Mouse (Mus musculus) c-Kit-negative CD71-positive TER-119-positive erythroid progenitor cells, embryonic 14.5 days (primary cell): ENCODE results near the gene Gatad1.
"Not testable (repeated sequence)": the region's sequence is repeated elsewhere in the genome, so short reads cannot be mapped to it uniquely, and the experiment has no call there.

ENCODE experiments used
- DNase-seq: peaks from one replicate; pipeline ENCODE4 v3.0.0-alpha.2; 2013; ENCODE audit warnings: low read depth, low spot score

Gatad1 gene

GRCm38 (mm10) chr5:3635286-3635685 lies 21.7 kb downstream of the Gatad1 start:
- no peak for DNase-seq

DNA sequence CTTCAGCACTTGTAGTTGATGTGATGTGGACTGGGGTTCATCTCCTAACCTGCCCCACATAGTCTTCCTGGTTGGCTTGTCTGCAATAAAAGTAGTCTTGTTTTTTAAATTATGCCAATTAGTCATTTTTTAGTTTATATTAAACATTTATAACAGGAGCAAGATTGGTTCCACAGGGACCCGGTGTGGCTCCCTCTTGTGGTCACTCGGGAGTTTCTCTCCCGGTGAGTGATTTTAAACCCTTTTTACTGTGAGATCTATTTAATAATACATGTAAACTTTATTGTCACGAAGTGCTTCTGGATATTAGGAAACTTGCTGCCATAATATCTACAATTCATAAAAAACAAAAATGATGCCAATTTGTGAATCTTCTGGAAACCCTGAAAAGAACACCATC lies 23.0 kb downstream of the Gatad1 start:
- DNase-seq = no peak

GRCm38 (mm10) chr5:3633315-3633714 lies 23.7 kb downstream of the Gatad1 start:
- no peak for DNase-seq

DNA sequence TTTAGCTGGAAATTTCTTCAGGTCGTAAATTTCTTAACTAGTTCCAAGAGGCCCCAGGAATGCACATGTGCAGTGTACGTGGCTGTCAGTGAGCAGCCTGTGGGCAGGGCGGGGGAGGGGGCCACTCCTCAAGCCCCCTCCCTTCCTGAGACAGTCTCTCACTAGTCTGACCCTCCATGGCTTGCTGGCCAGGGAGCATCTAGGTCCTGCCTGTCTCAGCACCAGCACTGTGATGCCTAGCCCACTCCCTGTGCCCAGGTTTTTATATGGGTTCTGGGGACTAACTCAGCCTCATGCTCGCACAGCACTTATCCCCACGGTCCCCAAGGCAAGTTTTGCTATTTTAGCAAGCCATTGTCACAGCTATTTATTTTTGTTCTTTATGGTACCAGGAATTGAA lies 24.7 kb downstream of the Gatad1 start:
- no peak for DNase-seq

DNA sequence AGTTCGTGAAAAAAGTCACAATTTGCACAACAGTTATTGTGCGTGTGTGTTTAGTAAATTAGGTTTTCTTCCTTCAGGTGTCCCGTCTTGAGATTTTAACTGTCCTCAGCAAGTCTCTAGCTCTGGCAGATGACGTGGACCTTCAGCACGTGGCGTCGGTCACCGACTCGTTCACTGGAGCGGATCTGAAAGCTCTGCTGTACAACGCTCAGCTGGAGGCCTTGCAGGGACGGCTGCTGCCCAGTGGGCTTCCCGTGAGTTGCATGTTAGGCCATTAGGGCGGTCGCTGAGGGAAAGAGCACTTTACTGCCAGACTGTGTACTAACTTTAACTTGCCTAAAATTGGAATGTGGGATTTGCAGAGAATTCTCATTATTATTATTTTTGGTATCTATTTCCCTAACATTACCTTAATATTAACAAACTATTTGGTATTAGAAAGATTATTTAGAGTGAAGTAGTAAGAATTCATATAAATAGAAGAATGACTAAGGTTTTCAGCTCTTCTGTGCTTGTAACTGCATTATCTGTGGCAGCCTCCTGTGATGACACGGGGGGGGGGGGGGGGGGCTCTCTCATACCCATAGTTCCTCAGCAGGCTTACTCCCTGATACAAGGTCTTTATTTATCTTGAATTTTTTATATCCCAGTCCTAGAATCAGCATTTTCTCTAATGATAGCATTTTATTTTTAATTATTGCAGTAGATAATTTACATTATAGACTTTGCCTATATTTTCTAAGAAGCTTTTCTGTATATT lies 25.3 kb downstream of the Gatad1 start:
- no peak for DNase-seq

- no peak for DNase-seq
These were observed 26.9 kb downstream of the Gatad1 start for GRCm38 (mm10) chr5:3630055-3630454.

DNA sequence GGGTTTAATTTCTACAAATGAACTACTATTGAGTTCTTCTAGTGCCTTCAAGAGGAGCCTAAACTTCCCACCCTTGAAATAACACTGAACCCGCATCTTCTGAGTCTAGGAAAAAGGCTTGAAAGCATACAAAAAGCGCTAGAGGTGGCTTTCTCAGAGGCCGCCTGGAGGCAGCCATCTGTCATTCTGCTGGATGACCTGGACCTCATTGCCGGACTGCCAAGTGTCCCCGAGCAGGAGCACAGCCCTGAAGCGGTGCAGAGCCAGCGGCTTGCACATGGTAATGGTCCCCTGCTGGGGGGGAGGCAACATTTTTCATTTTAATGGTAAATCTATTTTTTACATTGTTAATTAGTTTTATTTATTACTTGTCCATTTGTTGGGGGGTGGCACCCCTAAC lies 36.5 kb downstream of the Gatad1 start:
- no peak for DNase-seq

GRCm38 (mm10) chr5:3611835-3612234 lies 45.1 kb downstream of the Gatad1 start:
- not testable (repeated sequence) for DNase-seq

- DNase-seq = no peak
These were observed 47.7 kb downstream of the Gatad1 start for GRCm38 (mm10) chr5:3609241-3609640.

- DNase-seq = no peak
These were observed 49.9 kb downstream of the Gatad1 start for GRCm38 (mm10) chr5:3607114-3607513.

DNA sequence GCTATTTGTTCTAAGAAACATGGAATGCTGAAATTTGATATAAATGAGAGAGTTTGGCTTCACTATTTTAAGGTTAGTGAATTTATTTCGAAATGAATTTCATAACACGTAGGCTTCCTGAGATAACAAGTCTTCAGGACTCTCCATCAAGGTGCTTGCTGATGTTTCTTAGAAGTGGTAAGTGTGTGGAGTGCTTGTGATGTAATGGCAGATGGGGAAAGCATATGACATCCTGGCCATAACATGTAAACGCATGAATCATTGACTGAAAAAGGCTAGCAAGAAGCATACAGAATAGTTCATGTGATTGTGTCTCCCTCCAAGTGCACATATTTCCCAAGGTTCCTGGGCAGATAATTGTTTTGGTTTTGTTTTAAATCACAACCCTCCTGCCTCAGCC lies 56.2 kb downstream of the Gatad1 start:
- DNase-seq = no peak

DNA sequence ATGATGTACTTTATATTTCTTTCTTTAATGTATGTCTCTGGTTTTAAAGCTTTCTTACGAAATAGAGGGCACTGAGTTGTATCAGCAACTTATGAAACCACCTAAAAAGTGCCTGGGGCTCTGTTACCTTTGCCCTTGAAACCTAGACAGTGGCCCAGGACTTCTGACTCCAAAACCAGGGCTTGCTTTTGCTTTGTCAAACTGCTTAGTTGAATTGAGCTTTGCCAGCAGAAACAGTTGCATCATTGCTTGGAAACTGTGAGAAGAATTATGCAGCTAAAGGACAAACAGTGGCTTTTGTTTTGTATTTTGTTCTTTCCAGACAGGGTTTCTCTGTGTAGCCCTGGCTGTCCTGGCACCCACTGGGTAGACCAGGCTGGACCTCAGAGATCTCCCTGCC lies 56.7 kb downstream of the Gatad1 start:
- DNase-seq = no peak

DNA sequence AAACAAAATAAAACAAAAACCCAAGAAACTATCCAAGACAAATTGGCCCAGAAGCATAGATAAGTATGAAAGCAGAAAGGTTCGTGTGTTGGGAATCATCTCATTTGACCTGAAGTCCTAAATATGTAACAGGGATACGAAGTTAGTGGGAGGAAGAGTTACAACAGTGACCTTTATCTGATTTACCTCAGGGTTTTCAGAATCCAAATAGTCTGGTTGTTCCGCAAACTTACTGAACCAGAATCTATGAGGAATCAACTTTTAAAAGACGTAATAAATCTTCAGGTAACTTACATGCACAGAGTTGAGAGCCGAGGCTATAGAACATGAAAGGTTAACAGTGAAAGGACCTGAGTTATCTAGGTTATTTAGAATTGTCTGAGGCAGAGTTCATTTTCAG lies 58.2 kb downstream of the Gatad1 start:
- no peak for DNase-seq

GRCm38 (mm10) chr5:3597171-3597570 lies 59.8 kb downstream of the Gatad1 start:
- DNase-seq = no peak

GRCm38 (mm10) chr5:3596399-3596766 lies 60.6 kb downstream of the Gatad1 start, which contains the start of gene Rbm48:
Gene Rbm48, minus strand, starts transcription at chr5:3596585.
- DNase-seq = peak; percentile 47

- DNase-seq = peak; percentile 82
These were observed 61.1 kb downstream of the Gatad1 start, which contains the start of gene Pex1 for GRCm38 (mm10) chr5:3595693-3596398. Gene Pex1, plus strand, starts transcription at chr5:3596066.
